Comparison of ENCODE assay signal across 19 mouse cellular contexts in the genomic region with DNA sequence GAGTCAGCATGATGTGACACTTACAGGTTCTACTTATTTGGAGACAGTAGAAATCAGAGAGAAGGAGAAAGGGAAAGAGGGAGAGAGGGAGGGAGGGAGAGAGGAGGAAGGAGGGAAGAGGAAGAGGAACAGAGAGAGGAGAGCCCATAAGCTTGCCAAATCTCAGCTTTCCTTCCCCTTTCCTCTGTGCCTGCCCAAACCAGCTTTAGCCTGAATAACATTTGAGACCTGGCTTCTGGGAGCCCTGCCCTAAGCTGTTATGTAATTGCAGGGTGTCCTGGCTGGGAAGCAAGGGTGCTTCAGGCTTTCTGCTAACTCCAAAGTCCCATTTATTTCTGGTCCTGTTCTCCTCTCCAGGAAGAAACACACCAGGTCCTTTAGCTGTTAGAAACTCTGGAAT.
DNase-seq lines count a peak whose midpoint lies in the region; ATAC-seq and TF ChIP-seq lines count a peak whose summit lies in the region.
"Had no signal": no experiment of that assay in that cellular context is flagged by ENCODE, and none has a peak within 500 bp of the region (broad histone marks: within the 10 kb centered on the region; RNA-seq: fewer than 3 reads in every experiment).

No protein-coding gene starts in this region.

- H3K27me3 ChIP-seq in liver, embryonic 16.5 days (ENCODE audit: control insufficient read depth, insufficient read depth, low read depth, low read length): no peaks in the 10 kb centered on the region
- no peaks in the 10 kb centered on the region for H3K27me3 ChIP-seq in kidney, embryonic 14.5 days (ENCODE audit: control insufficient read depth, insufficient read depth, low read length)
- H3K27me3 ChIP-seq: heart, embryonic 12.5 days; hindbrain, embryonic 12.5 days; intestine, embryonic 15.5 days; limb, embryonic 12.5 days had no signal

- peak overlapping the region; percentile 31; the same call in 1 of the 2 replicates for H3K27ac ChIP-seq in gastrocnemius, adult 2 months
- H3K27ac ChIP-seq in liver, embryonic 16.5 days (ENCODE audit: low read length): peak overlapping the region; percentile 53; the same call in 1 of the 2 replicates
- peak overlapping the region; percentile 2; the same call in 1 of the 2 replicates for H3K27ac ChIP-seq in bone marrow, adult 2 months (ENCODE audit: control insufficient read depth, insufficient read depth, low read depth, low read length, poor library complexity)
- H3K27ac ChIP-seq in kidney, embryonic 14.5 days (ENCODE audit: low read depth, low read length): no peak overlapping the region
- H3K27ac ChIP-seq: hindbrain, embryonic 12.5 days; intestine, embryonic 15.5 days; limb, embryonic 12.5 days; midbrain, embryonic 13.5 days had no signal

- ATAC-seq in liver, embryonic 16.5 days (ENCODE audit: low read depth): no peak
- peak; percentile 78 for ATAC-seq in monocyte, adult 5-6 weeks (replicated peaks; ENCODE audit: insufficient number of reproducible peaks, low FRiP score, low TSS enrichment, poor library complexity, severe bottlenecking)
- ATAC-seq in kidney, embryonic 14.5 days (ENCODE audit: low FRiP score, low TSS enrichment): no peak
- ATAC-seq: forebrain, embryonic 16.5 days; intestine, embryonic 15.5 days; midbrain, embryonic 13.5 days had no signal

- H3K4me3 ChIP-seq in gastrocnemius, adult 2 months: no peak overlapping the region
- H3K4me3 ChIP-seq in liver, embryonic 16.5 days (ENCODE audit: low read depth, low read length): no peak overlapping the region
- H3K4me3 ChIP-seq in bone marrow, adult 2 months (replicated peaks; ENCODE audit: control insufficient read depth, low read depth, low read length): no peak overlapping the region
- H3K4me3 ChIP-seq in kidney, embryonic 14.5 days (ENCODE audit: low read length): no peak overlapping the region
- H3K4me3 ChIP-seq: heart, embryonic 12.5 days; hindbrain, embryonic 12.5 days; intestine, embryonic 15.5 days; limb, embryonic 12.5 days; midbrain, embryonic 13.5 days had no signal

- no peaks in the 10 kb centered on the region for H3K4me1 ChIP-seq in liver, embryonic 16.5 days (ENCODE audit: control insufficient read depth, low read depth, low read length)
- peaks cover 9% of the 10 kb centered on the region for H3K4me1 ChIP-seq in bone marrow, adult 2 months (ENCODE audit: control insufficient read depth, insufficient read depth, low read length)
- H3K4me1 ChIP-seq in kidney, embryonic 14.5 days (ENCODE audit: control insufficient read depth, insufficient read depth, low read length): no peaks in the 10 kb centered on the region
- H3K4me1 ChIP-seq: intestine, embryonic 15.5 days had no signal

- DNase-seq in gastrocnemius, adult 2 months: peak; percentile 36
- DNase-seq in gastrocnemius, postnatal 10 days: no peak
- no peak for DNase-seq in liver
- no peak for DNase-seq in cerebellum, adult 9-10 months
- DNase-seq: adrenal gland, postnatal 36 days; cerebellum, adult 11 months; kidney, postnatal 4 days; lung, embryonic 14.5 days had no signal

- intact Hi-C loops in gastrocnemius, adult 2 months (cut with DNase I): no loop called here

- no peak overlapping the region for H3K4me2 ChIP-seq in liver, embryonic 16.5 days (ENCODE audit: low read depth, low read length)
- H3K4me2 ChIP-seq in kidney, embryonic 14.5 days (replicated peaks; ENCODE audit: low read depth, low read length): no peak overlapping the region
- H3K4me2 ChIP-seq: heart, embryonic 12.5 days; hindbrain, embryonic 12.5 days; intestine, embryonic 15.5 days; limb, embryonic 12.5 days; lung, embryonic 14.5 days; midbrain, embryonic 13.5 days had no signal

- no peaks in the 10 kb centered on the region for H3K36me3 ChIP-seq in liver, embryonic 16.5 days (ENCODE audit: control insufficient read depth, insufficient read depth)
- no peaks in the 10 kb centered on the region for H3K36me3 ChIP-seq in kidney, embryonic 14.5 days (ENCODE audit: control insufficient read depth, insufficient read depth, low read length)
- H3K36me3 ChIP-seq: G1E; heart, embryonic 12.5 days; hindbrain, embryonic 12.5 days; intestine, embryonic 15.5 days; limb, embryonic 12.5 days; midbrain, embryonic 13.5 days had no signal

- TF ChIP-seq POLR2A in bone marrow, adult 2 months (IDR thresholded peaks at IDR 0.05; ENCODE audit: borderline replicate concordance, control insufficient read depth, low read depth, low read length): no peak

- no peak overlapping the region for H3K9ac ChIP-seq in liver, embryonic 16.5 days (ENCODE audit: low read depth, low read length)
- no peak overlapping the region for H3K9ac ChIP-seq in kidney, embryonic 14.5 days (ENCODE audit: low read depth, low read length)
- H3K9ac ChIP-seq: heart, embryonic 12.5 days; hindbrain, embryonic 12.5 days; intestine, embryonic 15.5 days; limb, embryonic 12.5 days; lung, embryonic 14.5 days; midbrain, embryonic 13.5 days had no signal

- H3K9me3 ChIP-seq in liver, embryonic 16.5 days (replicated peaks; ENCODE audit: control insufficient read depth, low read length): no peaks in the 10 kb centered on the region
- H3K9me3 ChIP-seq in kidney, embryonic 14.5 days (ENCODE audit: control insufficient read depth, low read length): no peaks in the 10 kb centered on the region
- H3K9me3 ChIP-seq: G1E; heart, embryonic 12.5 days; hindbrain, embryonic 12.5 days; intestine, embryonic 15.5 days; limb, embryonic 12.5 days had no signal

- no peak for TF ChIP-seq CTCF in gastrocnemius, adult 2 months (IDR thresholded peaks at IDR 0.05)
- TF ChIP-seq CTCF in bone marrow, adult 2 months (IDR thresholded peaks at IDR 0.05; ENCODE audit: control insufficient read depth, insufficient read depth, low read length): no peak
